Comparison of ENCODE assay signal across 8 mouse cellular contexts in genomic region chr6:88147411-88148003, GRCm38 (mm10). TPM values are rescaled to one million over a fixed set of nuclear protein-coding genes. Genes with fewer than 3 reads are reported as not detected.
DNase-seq lines count a peak whose midpoint lies in the region; ATAC-seq and TF ChIP-seq lines count a peak whose summit lies in the region.

No protein-coding gene starts in this region.

- H3K36me3 ChIP-seq in hindbrain, embryonic 12.5 days = no peaks in the 10 kb centered on the region
- H3K36me3 ChIP-seq in hindbrain, embryonic 11.5 days (ENCODE audit: control insufficient read depth, insufficient read depth, low read length) = no peaks in the 10 kb centered on the region
- no peaks in the 10 kb centered on the region for H3K36me3 ChIP-seq in E14TG2a.4 (ENCODE audit: insufficient read depth, low read length)
- H3K36me3 ChIP-seq in embryonic facial prominence, embryonic 14.5 days (ENCODE audit: control insufficient read depth, insufficient read depth, low read length) = no peaks in the 10 kb centered on the region
- H3K36me3 ChIP-seq in kidney, embryonic 14.5 days (ENCODE audit: control insufficient read depth, insufficient read depth, low read length) = no peaks in the 10 kb centered on the region
- no peaks in the 10 kb centered on the region for H3K36me3 ChIP-seq in midbrain, embryonic 11.5 days (ENCODE audit: control insufficient read depth, insufficient read depth, low read length)

- no peak for ATAC-seq in hindbrain, embryonic 12.5 days (ENCODE audit: low FRiP score)
- no peak for ATAC-seq in hindbrain, embryonic 11.5 days (ENCODE audit: low FRiP score)
- ATAC-seq in embryonic facial prominence, embryonic 14.5 days (ENCODE audit: low read depth) = peak; percentile 47
- 0 out of 2 replicates have a peak, but pooled peaks have one; percentile 42 for ATAC-seq in kidney, embryonic 14.5 days (ENCODE audit: low FRiP score, low TSS enrichment)
- ATAC-seq in megakaryocyte, adult 5-6 weeks (ENCODE audit: poor library complexity, severe bottlenecking) = 0 out of 2 replicates have a peak, but pooled peaks have one; percentile 10
- no peak for ATAC-seq in activated CD4-positive, CD25-positive, alpha-beta regulatory T cell, adult 4 months
- ATAC-seq in midbrain, embryonic 11.5 days (ENCODE audit: low FRiP score) = no peak

- H3K9me3 ChIP-seq in hindbrain, embryonic 12.5 days (replicated peaks) = no peaks in the 10 kb centered on the region
- H3K9me3 ChIP-seq in hindbrain, embryonic 11.5 days (ENCODE audit: control insufficient read depth, low read length) = no peaks in the 10 kb centered on the region
- H3K9me3 ChIP-seq in E14TG2a.4 (ENCODE audit: low read length) = no peaks in the 10 kb centered on the region
- no peaks in the 10 kb centered on the region for H3K9me3 ChIP-seq in embryonic facial prominence, embryonic 14.5 days (ENCODE audit: control insufficient read depth, low read length)
- H3K9me3 ChIP-seq in kidney, embryonic 14.5 days (ENCODE audit: control insufficient read depth, low read length) = no peaks in the 10 kb centered on the region
- no peaks in the 10 kb centered on the region for H3K9me3 ChIP-seq in midbrain, embryonic 11.5 days (ENCODE audit: control insufficient read depth, low read length)

- peak overlapping the region; percentile 10; the same call in 1 of the 2 replicates for H3K9ac ChIP-seq in hindbrain, embryonic 12.5 days
- H3K9ac ChIP-seq in hindbrain, embryonic 11.5 days (ENCODE audit: low read depth, low read length) = no peak overlapping the region
- H3K9ac ChIP-seq in embryonic facial prominence, embryonic 14.5 days (ENCODE audit: low read depth, low read length) = no peak overlapping the region
- no peak overlapping the region for H3K9ac ChIP-seq in kidney, embryonic 14.5 days (ENCODE audit: low read depth, low read length)
- no peak overlapping the region for H3K9ac ChIP-seq in midbrain, embryonic 11.5 days (ENCODE audit: low read length)

- 0 out of 2 replicates have a peak, but pooled peaks cover 2% of the 10 kb centered on the region for H3K4me1 ChIP-seq in hindbrain, embryonic 12.5 days
- H3K4me1 ChIP-seq in hindbrain, embryonic 11.5 days (replicated peaks; ENCODE audit: control insufficient read depth, insufficient read depth, low read length) = no peaks in the 10 kb centered on the region
- H3K4me1 ChIP-seq in E14TG2a.4 (replicated peaks; ENCODE audit: low read depth, low read length) = peaks cover 54% of the 10 kb centered on the region
- no peaks in the 10 kb centered on the region for H3K4me1 ChIP-seq in embryonic facial prominence, embryonic 14.5 days (ENCODE audit: control insufficient read depth, insufficient read depth, low read length)
- 0 out of 2 replicates have a peak, but pooled peaks cover 4% of the 10 kb centered on the region for H3K4me1 ChIP-seq in kidney, embryonic 14.5 days (ENCODE audit: control insufficient read depth, insufficient read depth, low read length)
- H3K4me1 ChIP-seq in midbrain, embryonic 11.5 days (ENCODE audit: control insufficient read depth, insufficient read depth, low read length) = no peaks in the 10 kb centered on the region

- 78% methylated on average over 16 of the region's 16 CpGs for WGBS in hindbrain, embryonic 12.5 days
- 82% methylated on average over 13 of the region's 16 CpGs for WGBS in hindbrain, embryonic 11.5 days
- 66% methylated on average over 14 of the region's 16 CpGs for WGBS in embryonic facial prominence, embryonic 14.5 days
- 65% methylated on average over 16 of the region's 16 CpGs for WGBS in kidney, embryonic 14.5 days
- WGBS in midbrain, embryonic 11.5 days = 83% methylated on average over 14 of the region's 16 CpGs

- H3K27me3 ChIP-seq in hindbrain, embryonic 12.5 days = no peaks in the 10 kb centered on the region; the same call in 1 of the 2 replicates
- no peaks in the 10 kb centered on the region for H3K27me3 ChIP-seq in hindbrain, embryonic 11.5 days (ENCODE audit: control insufficient read depth, insufficient read depth, low read length)
- no peaks in the 10 kb centered on the region for H3K27me3 ChIP-seq in E14TG2a.4 (ENCODE audit: insufficient read depth, low read length)
- H3K27me3 ChIP-seq in embryonic facial prominence, embryonic 14.5 days (replicated peaks; ENCODE audit: control insufficient read depth, insufficient read depth, low read length) = no peaks in the 10 kb centered on the region
- no peaks in the 10 kb centered on the region for H3K27me3 ChIP-seq in kidney, embryonic 14.5 days (ENCODE audit: control insufficient read depth, insufficient read depth, low read length)
- no peaks in the 10 kb centered on the region for H3K27me3 ChIP-seq in midbrain, embryonic 11.5 days (ENCODE audit: control insufficient read depth, insufficient read depth, low read length)

- DNase-seq in hindbrain, embryonic 11.5 days (ENCODE audit: low spot score) = no peak
- DNase-seq in embryonic facial prominence, embryonic 14.5 days (ENCODE audit: low spot score) = peak; percentile 50
- DNase-seq in midbrain, embryonic 11.5 days (ENCODE audit: low spot score, missing footprints) = no peak

- H3K4me2 ChIP-seq in hindbrain, embryonic 12.5 days (replicated peaks) = no peak overlapping the region
- no peak overlapping the region for H3K4me2 ChIP-seq in hindbrain, embryonic 11.5 days (replicated peaks; ENCODE audit: low read depth, low read length)
- H3K4me2 ChIP-seq in embryonic facial prominence, embryonic 14.5 days (ENCODE audit: low read depth, low read length) = no peak overlapping the region
- H3K4me2 ChIP-seq in kidney, embryonic 14.5 days (replicated peaks; ENCODE audit: low read depth, low read length) = no peak overlapping the region
- no peak overlapping the region for H3K4me2 ChIP-seq in midbrain, embryonic 11.5 days

- TF ChIP-seq CTCF in E14TG2a.4 (conservative IDR thresholded peaks at IDR 0.05; ENCODE audit: low read length) = no peak

- H3K27ac ChIP-seq in hindbrain, embryonic 12.5 days = no peak overlapping the region
- H3K27ac ChIP-seq in hindbrain, embryonic 11.5 days (ENCODE audit: low read depth, low read length) = no peak overlapping the region
- peak overlapping the region; percentile 49 for H3K27ac ChIP-seq in embryonic facial prominence, embryonic 14.5 days (replicated peaks; ENCODE audit: low read depth, low read length)
- H3K27ac ChIP-seq in kidney, embryonic 14.5 days (ENCODE audit: low read depth, low read length) = no peak overlapping the region
- H3K27ac ChIP-seq in midbrain, embryonic 11.5 days (ENCODE audit: low read depth, low read length) = no peak overlapping the region

- H3K4me3 ChIP-seq in hindbrain, embryonic 12.5 days = no peak overlapping the region
- no peak overlapping the region for H3K4me3 ChIP-seq in hindbrain, embryonic 11.5 days (ENCODE audit: low read depth, low read length)
- peak overlapping the region; percentile 10; the same call in 1 of the 2 replicates for H3K4me3 ChIP-seq in E14TG2a.4 (replicated peaks; ENCODE audit: low read length)
- H3K4me3 ChIP-seq in embryonic facial prominence, embryonic 14.5 days (ENCODE audit: low read depth, low read length) = no peak overlapping the region
- no peak overlapping the region for H3K4me3 ChIP-seq in kidney, embryonic 14.5 days (ENCODE audit: low read length)
- H3K4me3 ChIP-seq in midbrain, embryonic 11.5 days (ENCODE audit: low read depth, low read length) = no peak overlapping the region

RNA-seq across cellular contexts. Expression of gene Gata2, which starts 46.2 kb away (rescaled TPM):
- polyA plus RNA-seq in hindbrain, embryonic 12.5 days (2016; fragmentation: Nextera tagmentation; extraction: Ambion mirVana) = 29.4 and 43.6 TPM in 2 replicates
- 18.2 and 26.3 TPM in 2 replicates for polyA plus RNA-seq in hindbrain, embryonic 11.5 days (2014; fragmentation: Nextera tagmentation; extraction: Ambion mirVana)
- 27.1 and 31.6 TPM in 2 replicates for polyA plus RNA-seq in embryonic facial prominence, embryonic 14.5 days (2014; fragmentation: Nextera tagmentation; extraction: Ambion mirVana)
- polyA plus RNA-seq in kidney, embryonic 14.5 days (2014; fragmentation: Nextera tagmentation; extraction: Ambion mirVana) = 27.2 and 44.6 TPM in 2 replicates
- total RNA-seq in megakaryocyte, adult 5-6 weeks (2015) = 21.4 and 22.3 TPM in 2 replicates
- 11.3 and 13.5 TPM in 2 replicates for total RNA-seq in megakaryocyte, adult 5-6 weeks (2017)
- not detected for polyA plus RNA-seq in activated CD4-positive, CD25-positive, alpha-beta regulatory T cell, adult 4 months (2017; shearing (Covaris generic))
- 26.6 and 28.6 TPM in 2 replicates for polyA plus RNA-seq in midbrain, embryonic 11.5 days (2014; fragmentation: Nextera tagmentation; extraction: Ambion mirVana)

Comparison
In these comparisons a context has a peak if more than half of its experiments do, and no peak if none do; other contexts are left out.
1. ATAC-seq: peak in embryonic facial prominence, embryonic 14.5 days (single experiment), kidney, embryonic 14.5 days (single experiment) and megakaryocyte, adult 5-6 weeks (single experiment); none in hindbrain, embryonic 12.5 days (single experiment), hindbrain, embryonic 11.5 days (single experiment), activated CD4-positive, CD25-positive, alpha-beta regulatory T cell, adult 4 months (single experiment) and midbrain, embryonic 11.5 days (single experiment).
2. RNA of gene Gata2, which starts 46.2 kb away (polyA plus RNA-seq): 27.2 to 44.6 TPM in kidney, embryonic 14.5 days, 29.4 to 43.6 TPM in hindbrain, embryonic 12.5 days, 27.1 to 31.6 TPM in embryonic facial prominence, embryonic 14.5 days, 26.6 to 28.6 TPM in midbrain, embryonic 11.5 days and 18.2 to 26.3 TPM in hindbrain, embryonic 11.5 days; not detected in activated CD4-positive, CD25-positive, alpha-beta regulatory T cell, adult 4 months; every median in the first group is over 10 times any median in the second.